Mouse (Mus musculus): ENCODE measurements at regions not wholly inside any gene's neighbourhood (a gene's known extent, or its start where the extent isn't known, plus 50 kb on each side); places are given as distances from the start of the nearest gene placed in this dataset.
"Not testable (repeated sequence)": the region's sequence is repeated elsewhere in the genome, so short reads cannot be mapped to it uniquely, and the experiment has no call there.

DNA sequence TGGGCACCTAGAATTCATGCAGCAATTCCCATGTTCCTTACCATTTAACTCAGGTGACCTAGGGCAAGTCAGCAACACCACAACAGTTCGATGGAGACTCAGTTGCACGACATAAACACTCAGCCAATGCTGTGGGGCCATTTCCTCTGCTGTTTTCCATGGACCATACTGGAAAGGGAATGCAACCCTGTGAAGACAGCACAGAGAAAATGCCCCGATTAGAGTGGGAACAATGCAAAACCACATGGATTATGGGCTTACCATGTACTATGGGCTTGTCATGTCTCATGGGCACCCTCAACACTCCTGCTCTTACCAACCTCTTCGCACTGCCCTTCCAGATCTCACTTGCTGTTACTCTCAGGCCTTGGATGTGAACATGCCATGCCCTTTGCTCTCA is 207.6 kb downstream of the Snurf start:
- not testable (repeated sequence) for DNase-seq (ENCODE audit: low spot score)

DNA sequence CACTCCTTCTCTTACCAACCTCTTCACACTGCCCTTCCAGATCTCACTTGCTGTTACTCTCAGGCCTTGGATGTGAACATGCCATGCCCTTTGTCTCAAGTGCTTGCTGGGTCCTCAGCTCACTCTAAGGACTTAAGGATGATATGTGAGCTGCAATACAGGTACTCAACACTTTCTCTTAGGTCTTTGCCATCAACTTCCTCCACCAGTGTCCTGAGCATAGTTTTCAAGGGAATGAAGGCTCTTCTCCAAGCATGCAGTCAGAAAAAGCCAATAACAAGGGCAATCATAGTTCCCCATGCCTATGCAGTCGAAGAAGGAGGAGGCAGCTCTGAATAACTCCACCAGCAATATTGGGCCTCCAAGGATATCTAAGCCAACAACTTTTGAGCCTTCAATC is 235.1 kb downstream of the Snurf start:
- peak; percentile 7 for DNase-seq (ENCODE audit: low spot score)

DNA sequence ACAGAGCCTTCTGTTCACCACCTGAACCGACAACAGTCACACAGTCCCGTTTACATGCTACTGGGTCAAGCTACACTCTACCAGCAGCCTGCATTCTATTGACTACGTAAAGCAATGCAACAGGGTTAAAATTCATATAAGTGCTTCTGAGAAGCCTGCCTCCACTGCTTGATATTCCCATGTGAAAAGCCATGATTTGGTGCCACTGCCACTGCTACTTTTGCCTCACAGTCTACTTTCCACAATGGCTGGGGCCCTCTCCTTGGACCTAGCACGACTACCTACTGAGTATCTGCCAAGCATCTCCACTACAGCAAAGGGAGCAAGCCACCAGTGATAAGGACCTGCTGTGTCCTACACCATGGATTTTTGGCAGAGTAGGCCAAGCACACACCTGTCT is 236.2 kb downstream of the Snurf start:
- peak; percentile 3 for DNase-seq (ENCODE audit: low spot score)

DNA sequence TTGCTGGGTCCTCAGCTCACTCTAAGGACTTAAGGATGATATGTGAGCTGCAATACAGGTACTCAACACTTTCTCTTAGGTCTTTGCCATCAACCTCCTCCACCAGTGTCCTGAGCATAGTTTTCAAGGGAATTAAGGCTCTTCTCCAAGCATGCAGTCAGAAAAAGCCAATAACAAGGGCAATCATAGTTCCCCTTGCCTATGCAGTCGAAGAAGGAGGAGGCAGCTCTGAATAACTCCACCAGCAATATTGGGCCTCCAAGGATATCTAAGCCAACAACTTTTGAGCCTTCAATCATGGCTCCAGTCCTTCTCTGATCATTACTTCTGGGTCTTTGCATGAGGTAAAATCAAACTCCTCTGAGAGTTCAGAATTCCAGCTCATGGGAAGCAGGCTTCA is 237.5 kb downstream of the Snurf start:
- peak; percentile 8 for DNase-seq (ENCODE audit: low spot score)
